Mouse (Mus musculus) adrenal gland, adult 8-10 months (tissue): ENCODE measurements around the gene Zfp764. TPM values are rescaled to one million over a fixed set of nuclear protein-coding genes. Genes with fewer than 3 reads are reported as not detected.
A peak's percentile ranks its signal among the peaks of the same experiment; 100 is the strongest.
"Not testable (repeated sequence)": the region's sequence is repeated elsewhere in the genome, so short reads cannot be mapped to it uniquely, and the experiment has no call there.

Experiments used
- DNase-seq: peaks from one replicate; pipeline ENCODE4 v3.0.0; 2022
- total RNA-seq, 4 experiments: library from RNA; stranded (reverse); gene quantifications; 2 replicates each; pipeline ENCODE4 v1.2.4; 2022

Zfp764 gene
- total RNA-seq, 4 experiments from 2014 or later: 6.8 to 10.0 (median 8.3) TPM

DNA sequence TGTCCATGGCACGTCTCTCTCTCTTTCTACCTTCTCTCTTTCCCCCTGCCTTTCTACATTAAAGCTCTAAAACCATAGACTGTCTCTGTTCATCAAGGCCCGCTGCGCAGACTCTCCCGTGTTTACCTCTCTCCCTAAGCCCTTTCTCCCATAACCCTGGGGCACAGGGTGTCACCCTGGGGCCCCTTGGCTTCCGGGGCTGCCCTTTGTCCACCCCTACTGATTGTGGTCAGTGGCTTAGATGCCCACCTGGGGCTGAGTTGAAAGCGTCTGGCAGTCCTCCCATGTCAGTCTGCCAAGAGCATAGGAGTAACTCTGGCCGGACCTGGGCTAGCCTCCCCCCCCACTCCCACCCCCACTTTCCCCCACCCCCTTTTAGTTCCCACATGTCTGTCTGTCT lies 16.3 kb downstream of the Zfp764 start:
- no peak for DNase-seq

DNA sequence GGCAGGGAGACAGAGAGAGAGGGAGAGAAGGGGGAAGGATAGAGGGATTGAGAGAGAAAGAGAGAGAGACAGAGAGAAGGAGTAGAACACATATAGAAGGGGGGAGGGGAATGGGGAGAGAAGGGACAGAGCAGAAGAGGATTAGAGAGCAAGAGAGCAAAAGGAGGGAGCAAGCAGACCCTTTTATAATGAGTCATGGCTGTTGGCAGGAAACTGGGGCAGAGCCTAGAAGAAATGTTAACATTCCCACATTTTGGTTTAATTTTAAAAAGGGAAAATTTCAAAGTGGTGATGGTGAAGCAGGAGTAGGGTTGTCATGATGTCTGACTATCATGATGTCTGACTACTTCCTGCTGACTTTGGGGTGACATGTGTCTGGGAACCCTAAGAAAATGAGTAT lies 18.4 kb downstream of the Zfp764 start:
- DNase-seq: not testable (repeated sequence)

DNA sequence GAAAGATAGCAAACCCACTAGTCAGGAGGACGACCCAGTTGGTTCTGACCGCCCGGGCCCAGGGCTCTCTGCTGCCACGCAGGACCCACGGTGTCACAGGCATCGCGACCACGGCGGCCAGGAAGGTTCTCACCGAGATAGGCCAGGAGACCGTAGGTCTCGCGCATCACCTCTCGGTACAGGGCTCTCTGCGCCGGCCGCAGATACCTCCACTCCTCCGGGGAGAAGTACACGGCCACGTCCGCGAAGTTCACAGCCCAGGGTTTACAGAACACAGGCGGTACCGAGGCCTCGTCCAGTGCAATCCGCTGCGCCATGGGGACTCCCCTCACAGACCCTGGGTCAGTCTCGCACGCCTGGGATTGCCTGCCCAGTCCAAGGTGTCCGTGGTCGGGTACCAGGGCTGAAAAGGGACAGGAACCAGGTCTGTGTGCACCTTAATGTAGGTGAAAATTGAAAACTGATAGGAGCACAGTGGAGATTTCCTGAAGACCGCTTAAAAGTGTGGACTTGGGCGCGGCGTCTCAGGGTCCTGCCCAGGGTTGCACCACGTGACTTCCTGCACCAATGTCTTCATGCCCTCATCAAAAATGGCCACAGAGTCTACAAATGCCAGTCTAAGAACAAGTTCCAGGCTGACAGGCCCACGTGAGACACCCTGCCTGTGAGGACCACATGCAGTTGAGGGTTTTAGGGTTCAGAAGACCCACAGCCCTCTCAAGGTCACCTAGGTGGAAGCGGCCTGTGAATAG lies 19.8 kb downstream of the Zfp764 start, which contains the start of gene 9130019O22Rik:
9130019O22Rik (minus strand) TSS at position 526 of the 752 bp plus-strand sequence.
- peak; percentile 84 for DNase-seq

DNA sequence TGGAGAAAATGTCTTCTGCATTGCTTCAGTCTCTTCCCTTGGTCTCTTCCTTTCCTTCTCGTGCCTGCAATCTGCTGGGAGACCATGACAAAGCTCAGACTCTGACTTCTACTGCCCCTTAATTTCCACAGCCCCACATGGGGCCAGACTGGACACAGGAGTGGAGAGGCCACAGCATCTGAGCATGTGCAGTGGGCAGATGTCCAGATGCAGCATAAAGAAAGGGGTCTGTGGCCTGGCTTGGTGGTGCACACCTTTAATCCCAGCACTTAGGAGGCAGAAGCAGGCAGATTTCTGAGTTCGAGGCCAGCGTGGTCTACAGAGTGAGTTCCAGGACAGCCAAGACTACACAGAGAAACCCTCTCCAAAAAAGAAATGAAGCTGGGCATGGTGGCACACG lies 21.1 kb downstream of the Zfp764 start:
- DNase-seq: not testable (repeated sequence)

DNA sequence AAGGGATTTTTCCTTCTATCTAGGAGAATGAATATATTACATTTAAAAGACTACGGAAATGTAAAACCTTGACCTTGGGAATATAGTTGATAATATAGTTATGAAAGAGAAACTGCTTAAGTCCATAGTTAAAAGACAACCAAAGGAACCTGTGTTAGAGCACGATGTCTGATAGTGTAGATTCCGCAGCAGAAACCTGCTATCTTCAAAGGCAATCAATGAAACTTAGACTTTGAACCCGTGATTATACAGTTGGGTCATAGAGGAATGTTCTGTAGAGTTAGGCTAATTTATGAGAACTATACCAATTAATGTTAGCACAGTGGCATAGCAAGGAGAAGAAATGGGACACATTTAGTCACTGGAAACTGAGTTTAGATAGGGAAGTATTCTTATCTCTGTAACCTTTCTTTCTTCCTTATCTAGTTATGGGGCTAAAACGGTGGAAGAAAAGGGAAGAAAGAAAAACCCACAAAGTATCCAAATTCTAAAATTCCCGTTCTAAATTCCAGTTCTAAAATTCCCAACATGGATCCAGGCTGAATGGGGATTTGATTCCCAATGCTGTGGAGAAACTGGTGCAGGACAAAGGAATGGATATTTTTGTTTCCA lies 28.2 kb downstream of the Zfp764 start:
- no peak for DNase-seq

DNA sequence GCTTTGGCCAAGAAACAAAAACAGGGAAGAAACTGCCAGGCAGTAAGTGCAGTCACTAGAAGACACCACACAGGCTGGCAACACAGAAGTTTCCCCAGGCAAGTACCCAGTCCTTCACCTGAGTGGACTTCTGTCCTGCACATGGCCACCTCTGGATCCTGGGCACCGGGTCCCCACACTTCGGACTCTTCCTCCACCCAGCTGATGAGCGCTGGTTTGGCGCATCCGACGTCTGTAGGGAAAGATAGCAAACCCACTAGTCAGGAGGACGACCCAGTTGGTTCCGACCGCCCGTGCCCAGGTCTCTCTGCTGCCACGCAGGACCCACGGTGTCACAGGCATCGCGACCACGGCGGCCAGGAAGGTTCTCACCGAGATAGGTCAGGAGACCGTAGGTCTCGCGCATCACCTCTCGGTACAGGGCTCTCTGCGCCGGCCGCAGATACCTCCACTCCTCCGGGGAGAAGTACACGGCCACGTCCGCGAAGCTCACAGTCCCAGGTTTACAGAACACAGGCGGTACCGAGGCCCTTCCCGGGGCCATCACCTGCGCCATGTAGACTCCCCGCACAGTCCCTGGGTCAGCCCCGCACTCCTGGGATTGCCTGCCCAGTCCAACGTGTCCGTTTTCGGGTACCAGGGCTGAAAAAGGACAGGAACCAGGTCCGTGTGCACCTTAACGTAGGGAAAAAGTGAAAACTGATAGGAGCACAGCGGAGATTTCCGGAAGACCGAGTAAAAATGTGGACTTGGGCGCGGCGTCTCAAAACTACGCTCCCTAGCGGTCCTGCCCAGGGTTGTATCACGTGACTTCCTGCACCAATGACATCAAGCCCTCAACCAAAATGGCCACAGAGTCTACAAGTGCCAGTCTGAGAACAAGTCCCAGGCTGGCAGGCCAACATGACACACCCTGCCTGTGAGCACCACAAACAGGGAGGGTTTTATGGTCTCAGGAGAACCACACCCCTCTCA lies 31.1 kb downstream of the Zfp764 start, which contains the start of gene Zfp747:
Zfp747 (minus strand) TSS at position 780 of the 975 bp plus-strand sequence.
- peak; percentile 92 for DNase-seq

DNA sequence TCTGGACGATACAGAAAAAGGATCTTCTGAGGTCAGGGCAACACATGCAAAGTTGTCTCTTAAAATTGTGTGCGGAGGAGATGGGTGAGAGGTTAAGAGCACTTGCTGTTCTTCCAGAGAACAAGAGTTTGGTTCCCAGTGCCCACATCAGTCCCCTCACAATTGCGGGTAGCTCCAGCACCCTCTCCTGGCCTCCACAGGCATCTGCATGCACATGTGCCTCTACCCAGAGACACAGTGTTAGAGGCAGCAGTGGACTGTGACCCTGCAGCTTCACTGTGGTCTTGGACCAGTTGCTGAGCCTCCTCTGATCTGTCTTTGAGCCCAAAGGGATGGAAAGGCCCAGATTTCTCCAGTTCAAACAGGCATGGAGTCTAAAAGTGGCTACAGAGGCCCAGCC lies 34.8 kb downstream of the Zfp764 start:
- not testable (repeated sequence) for DNase-seq

DNA sequence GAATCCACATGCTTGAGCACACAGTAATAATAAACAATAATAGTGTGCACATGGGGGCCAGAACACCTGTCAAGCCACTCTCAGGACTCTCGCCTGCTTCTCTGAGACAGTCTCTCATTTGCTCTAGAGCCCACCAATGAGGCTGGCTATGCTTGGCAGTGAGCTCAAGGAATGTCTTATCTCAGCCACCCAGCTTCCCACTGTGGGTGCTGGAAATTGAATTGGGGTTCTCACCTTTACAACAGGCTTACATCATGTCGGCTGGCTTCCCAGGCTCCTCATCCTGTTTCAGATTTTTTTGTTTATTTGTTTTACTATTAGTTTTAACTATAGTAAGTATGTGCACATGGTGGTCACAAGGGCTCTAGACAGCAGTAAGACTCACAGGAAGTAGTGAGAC lies 35.4 kb downstream of the Zfp764 start:
- no peak for DNase-seq

DNA sequence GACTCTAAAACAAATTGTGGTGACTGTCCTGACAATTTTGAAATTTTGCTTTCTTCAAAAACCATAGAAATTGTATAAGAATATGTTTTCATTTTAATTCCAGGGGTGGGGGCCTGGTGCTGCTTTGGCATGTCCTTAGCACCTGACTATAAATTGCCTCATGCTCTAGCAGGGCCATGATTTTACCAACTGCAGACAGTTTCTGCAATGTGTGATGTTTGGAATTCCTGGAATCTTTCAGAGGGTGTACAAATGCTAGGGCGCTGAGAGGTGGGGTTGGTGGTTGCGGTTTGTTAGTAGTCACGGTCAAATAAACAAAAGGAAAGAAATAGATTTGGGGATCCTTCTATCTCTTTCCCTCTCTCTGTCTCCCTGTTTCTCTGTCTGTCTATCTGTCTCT lies 40.4 kb downstream of the Zfp764 start:
- DNase-seq: no peak

DNA sequence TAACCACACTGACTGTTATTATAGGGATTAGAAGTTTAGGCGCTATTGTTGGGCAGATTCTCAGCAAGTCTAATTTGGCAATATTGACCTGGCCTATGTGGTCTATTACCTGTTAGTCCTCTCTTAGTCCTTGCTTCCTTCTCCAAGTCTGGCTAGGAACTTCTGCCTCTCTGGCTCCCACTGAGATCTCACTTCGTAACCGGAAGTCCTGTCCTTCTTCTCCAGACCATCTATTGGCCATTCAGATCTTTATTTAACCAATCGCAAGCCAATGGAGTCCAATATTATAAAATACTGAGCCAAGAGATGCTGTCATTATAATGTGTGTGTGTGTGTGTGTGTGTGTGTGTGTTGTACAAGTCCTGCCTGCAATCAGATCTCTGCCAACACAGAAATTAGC lies 42.5 kb downstream of the Zfp764 start:
- no peak for DNase-seq

DNA sequence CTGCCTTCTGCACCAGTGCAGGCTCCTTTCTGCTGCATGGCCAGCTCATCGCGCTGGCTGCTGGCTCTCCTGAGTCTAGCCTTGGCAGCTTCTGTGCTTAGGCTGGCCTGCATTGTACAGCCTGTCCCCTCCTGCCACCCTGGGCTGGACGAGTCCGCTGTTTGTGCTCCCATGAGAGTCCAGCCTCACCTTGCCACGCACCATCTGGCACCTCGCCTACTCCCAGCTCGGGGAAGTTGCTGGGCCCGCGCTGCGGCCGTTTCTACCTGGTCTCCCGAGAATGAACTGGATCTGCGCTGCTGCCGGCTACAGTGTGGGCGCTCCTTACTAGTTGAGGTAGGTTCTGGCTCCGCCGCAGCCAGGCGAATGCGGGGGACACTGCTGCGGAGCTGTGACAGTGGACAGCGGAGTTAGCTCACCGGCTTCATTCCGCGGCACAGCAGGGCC lies 43.1 kb downstream of the Zfp764 start:
- no peak for DNase-seq

DNA sequence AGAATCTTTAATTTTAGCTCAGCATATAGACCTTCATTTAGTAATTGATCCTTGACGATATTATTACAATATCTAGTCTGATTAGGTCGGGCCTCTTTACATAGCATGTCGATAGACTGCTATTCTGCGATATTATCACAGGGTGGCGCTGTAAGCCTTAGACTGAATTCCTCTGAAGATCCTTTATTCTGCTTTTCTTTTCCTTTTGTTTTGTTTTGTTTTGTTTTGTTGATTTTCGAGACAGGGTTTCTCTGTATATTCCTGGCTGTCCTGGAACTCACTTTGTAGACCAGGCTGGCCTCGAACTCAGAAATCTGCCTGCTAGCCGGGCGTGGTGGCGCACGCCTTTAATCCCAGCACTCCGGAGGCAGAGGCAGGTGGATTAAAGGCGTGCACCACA lies 44.2 kb downstream of the Zfp764 start:
- not testable (repeated sequence) for DNase-seq

DNA sequence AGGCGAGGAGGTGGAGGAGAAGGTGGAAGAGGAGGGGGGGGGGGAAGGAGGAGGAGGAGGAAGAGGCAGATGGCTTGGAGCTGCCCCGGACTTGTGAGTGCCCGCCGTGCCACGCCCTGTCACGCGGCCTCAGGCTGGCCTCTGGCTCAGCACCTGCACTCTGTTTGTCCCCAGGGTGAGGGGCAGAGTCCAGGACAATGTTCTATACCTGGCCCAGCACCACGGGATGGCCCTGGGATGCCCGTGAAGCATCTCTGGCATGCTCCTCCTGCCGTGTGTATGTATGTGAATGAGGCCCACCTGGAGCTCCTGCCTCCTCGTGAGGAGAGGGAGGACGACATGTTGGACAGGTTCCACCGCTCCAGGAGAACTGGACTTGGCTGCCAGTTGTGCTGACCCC lies 45.2 kb downstream of the Zfp764 start:
- no peak for DNase-seq

DNA sequence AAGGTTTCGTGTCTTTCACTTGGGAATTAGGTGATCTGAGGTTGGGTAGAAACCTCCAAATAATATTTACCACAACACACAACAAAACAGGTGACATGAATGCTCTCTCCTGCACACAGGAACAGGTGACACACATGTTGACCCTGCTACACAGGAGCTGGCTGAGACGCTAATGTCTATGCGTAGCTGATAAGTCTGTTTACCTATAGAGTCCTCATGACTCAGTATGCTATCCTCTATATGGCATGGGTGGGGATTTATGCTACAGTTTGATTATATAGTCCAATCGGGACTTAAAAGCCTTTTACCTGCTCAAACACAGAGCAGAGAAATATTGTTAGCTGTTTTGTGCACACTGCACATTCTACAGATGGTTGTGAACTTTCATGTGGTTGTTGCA lies 46.4 kb downstream of the Zfp764 start:
- no peak for DNase-seq

DNA sequence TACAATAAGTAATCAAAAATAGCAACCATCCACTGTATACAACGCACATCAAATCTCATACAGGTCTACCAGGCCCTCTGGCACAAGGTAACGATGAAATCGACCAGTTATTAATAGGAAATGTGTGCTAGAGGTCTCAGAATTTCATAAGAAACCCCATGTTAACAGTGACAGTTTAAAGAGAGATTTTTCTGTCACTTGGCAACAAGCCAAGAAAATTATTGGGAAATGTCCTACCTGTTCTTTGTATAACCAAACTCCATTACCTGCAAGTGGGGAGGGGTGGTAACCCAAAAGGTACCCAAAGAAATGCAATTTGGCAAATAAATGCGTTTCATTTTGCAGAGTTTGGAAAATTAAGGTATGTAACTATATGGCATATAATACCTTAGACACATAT lies 48.1 kb downstream of the Zfp764 start:
- DNase-seq: no peak

DNA sequence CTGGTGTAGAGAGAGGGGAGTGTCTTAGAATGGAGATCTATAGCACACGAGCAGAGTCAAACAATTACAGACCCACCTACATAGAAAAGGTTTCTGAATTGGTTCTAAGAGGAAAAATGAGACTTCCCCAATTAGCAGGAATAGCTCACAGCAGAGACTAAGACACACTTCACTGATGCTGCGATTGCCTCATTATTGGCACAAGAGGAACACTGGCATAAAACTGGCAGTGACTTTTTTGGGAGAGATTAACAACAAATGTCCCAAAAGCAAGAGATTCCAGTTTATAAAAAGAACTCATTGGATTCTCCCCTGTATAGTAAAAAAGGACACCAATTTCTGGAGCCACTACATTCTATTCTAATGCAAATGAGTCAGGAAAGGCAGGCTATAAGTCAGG lies 48.8 kb downstream of the Zfp764 start:
- no peak for DNase-seq

DNA sequence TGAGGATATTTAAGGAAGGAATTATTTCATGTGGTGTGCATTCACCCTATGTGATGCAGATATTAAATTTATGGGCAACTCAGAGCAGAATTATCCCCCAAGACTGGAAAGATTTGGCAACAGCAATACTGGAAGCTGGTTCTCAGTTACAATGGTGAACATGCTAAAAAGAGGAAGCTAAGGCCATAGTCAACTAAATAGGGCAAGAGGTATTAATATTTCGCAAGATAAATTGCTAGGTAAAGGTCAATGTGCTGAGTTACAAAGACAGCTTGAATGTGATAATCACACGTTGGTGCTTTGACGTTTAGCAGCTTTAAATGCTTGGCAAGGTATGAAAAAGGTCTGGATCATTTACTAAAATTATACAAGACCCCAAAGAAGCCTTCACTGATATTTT lies 50.8 kb downstream of the Zfp764 start:
- DNase-seq: no peak

Other genes starting within 250 kb of the Zfp764 start
- gene Cd2bp2, start 210.8 kb downstream of the Zfp764 start, total RNA-seq: 10 to 100 TPM; 61.9 to 89.2 (median 70.0) TPM
- 10 to 100 TPM; 47.9 to 63.7 (median 57.0) TPM for gene Tbc1d10b, start 198.4 kb downstream of the Zfp764 start, total RNA-seq
- 1 to 10 TPM; 2.8 to 6.2 (median 3.7) TPM for gene Mylpf, start 197.9 kb downstream of the Zfp764 start, total RNA-seq
- gene Zfp553, start 173.8 kb downstream of the Zfp764 start, total RNA-seq: 10 to 100 TPM; 11.6 to 19.5 (median 15.0) TPM
- gene Sept1, start 173.7 kb downstream of the Zfp764 start, total RNA-seq: 10 to 100 TPM in 2 of 4 experiments, 1 to 10 TPM in 2; 9.1 to 11.2 (median 10.3) TPM
- 10 to 100 TPM; 32.9 to 46.1 (median 39.7) TPM for gene Zfp771, start 162.5 kb downstream of the Zfp764 start, total RNA-seq
- 10 to 100 TPM; 28.2 to 36.5 (median 31.6) TPM for gene Dctpp1, start 146.1 kb downstream of the Zfp764 start, total RNA-seq
- 100 to 1,000 TPM in 1 of 4 experiments, 10 to 100 TPM in 3; 44.5 to 105 (median 76.5) TPM for gene Sephs2, start 132.8 kb downstream of the Zfp764 start, total RNA-seq
- 1 to 10 TPM; 1.9 to 3.1 (median 2.7) TPM for gene Itgal, start 110.6 kb downstream of the Zfp764 start, total RNA-seq
- gene Zfp768, start 61.2 kb downstream of the Zfp764 start, total RNA-seq: 10 to 100 TPM; 25.9 to 29.4 (median 28.0) TPM
- 10 to 100 TPM; 11.1 to 14.4 (median 12.5) TPM for gene Zfp747, start 30.8 kb downstream of the Zfp764 start, total RNA-seq
- 1 to 10 TPM; 4.5 to 6.6 (median 5.9) TPM for gene 9130019O22Rik, start 19.7 kb downstream of the Zfp764 start, total RNA-seq
- 10 to 100 TPM; 10.3 to 12.7 (median 11.4) TPM for gene E430018J23Rik, start 13.2 kb downstream of the Zfp764 start, total RNA-seq
- gene Zfp688, start 15.2 kb upstream of the Zfp764 start, total RNA-seq: 10 to 100 TPM; 15.5 to 22.0 (median 19.5) TPM
- 1 to 10 TPM; 3.8 to 6.7 (median 4.5) TPM for gene Zfp689, start 42.3 kb upstream of the Zfp764 start, total RNA-seq
- 10 to 100 TPM; 49.1 to 65.5 (median 58.2) TPM for gene Prr14, start 52.8 kb upstream of the Zfp764 start, total RNA-seq
- gene Fbrs, start 72.4 kb upstream of the Zfp764 start, total RNA-seq: 10 to 100 TPM; 64.6 to 98.2 (median 75.6) TPM
- 100 to 1,000 TPM; 103 to 156 (median 120) TPM for gene Srcap, start 105.2 kb upstream of the Zfp764 start, total RNA-seq
- gene Gm42715, start 112.8 kb upstream of the Zfp764 start, total RNA-seq: 10 to 100 TPM; 21.9 to 28.0 (median 26.2) TPM
- gene Tmem265, start 154.6 kb upstream of the Zfp764 start, total RNA-seq: not detected
- gene Phkg2, start 166.5 kb upstream of the Zfp764 start, total RNA-seq: 10 to 100 TPM; 50.0 to 65.5 (median 55.9) TPM
- 10 to 100 TPM in 2 of 4 experiments, 1 to 10 TPM in 2; 8.8 to 13.0 (median 10.5) TPM for gene Ccdc189, start 181.8 kb upstream of the Zfp764 start, total RNA-seq
- gene Rnf40, start 181.9 kb upstream of the Zfp764 start, total RNA-seq: 10 to 100 TPM; 50.1 to 81.9 (median 70.9) TPM
- 10 to 100 TPM; 16.5 to 28.8 (median 23.3) TPM for gene Zfp629, start 209.0 kb upstream of the Zfp764 start, total RNA-seq